Mouse (Mus musculus) spleen, postnatal 4 days (tissue): ENCODE measurements around the gene Kcnq1.

Source experiments
- DNase-seq, 2 experiments: peaks; one replicate each; pipeline ENCODE4 v3.0.0; 2022; ENCODE audit warnings: low spot score in 2 of 2

The Kcnq1 gene

DNA sequence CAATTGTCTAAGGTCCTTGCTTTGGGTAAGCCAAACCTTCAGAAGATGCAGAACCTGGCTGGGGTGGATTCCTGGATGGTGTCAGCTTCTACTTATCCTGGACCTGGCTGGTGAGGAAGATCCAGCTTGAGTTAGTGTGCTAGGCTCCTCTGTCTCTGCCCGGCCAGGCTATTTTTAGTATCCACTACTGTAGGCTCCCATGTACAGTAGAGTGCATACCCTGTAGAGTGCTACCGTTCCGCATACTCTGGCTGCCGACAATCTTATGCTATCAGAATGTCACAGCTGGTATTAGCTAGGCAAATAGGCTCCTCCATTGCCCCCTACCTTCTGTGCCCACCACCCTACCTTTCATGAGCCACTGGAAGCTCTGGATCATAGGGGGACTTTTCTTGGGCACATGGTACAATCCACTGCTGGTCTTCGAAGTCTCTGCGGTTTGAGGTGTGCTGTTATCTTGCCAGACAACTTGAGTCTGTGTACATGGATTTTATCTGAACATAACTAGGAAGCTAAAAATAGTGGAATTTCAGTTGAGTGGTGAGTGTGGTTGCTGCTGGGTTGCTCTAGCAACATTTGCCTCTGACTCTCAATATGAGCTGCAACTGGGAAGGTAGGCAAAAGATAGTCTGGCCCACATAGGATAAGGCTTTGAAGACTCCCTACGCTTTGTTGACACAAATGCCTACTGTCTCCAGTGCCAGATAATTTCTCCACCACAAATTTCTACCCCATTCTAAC lies 258.1 kb downstream of the Kcnq1 start:
- DNase-seq = no peak

GRCm38 (mm10) chr7:143364969-143365839 lies 259.0 kb downstream of the Kcnq1 start:
- no peak for DNase-seq

GRCm38 (mm10) chr7:143367366-143368266 lies 261.5 kb downstream of the Kcnq1 start:
- DNase-seq = no peak

- DNase-seq = no peak
Measured at GRCm38 (mm10) chr7:143368267-143368643, 262.1 kb downstream of the Kcnq1 start.

GRCm38 (mm10) chr7:143371336-143371735 lies 265.2 kb downstream of the Kcnq1 start:
- DNase-seq = no peak

- DNase-seq = no peak
Measured at GRCm38 (mm10) chr7:143373265-143373664, 267.1 kb downstream of the Kcnq1 start.

DNA sequence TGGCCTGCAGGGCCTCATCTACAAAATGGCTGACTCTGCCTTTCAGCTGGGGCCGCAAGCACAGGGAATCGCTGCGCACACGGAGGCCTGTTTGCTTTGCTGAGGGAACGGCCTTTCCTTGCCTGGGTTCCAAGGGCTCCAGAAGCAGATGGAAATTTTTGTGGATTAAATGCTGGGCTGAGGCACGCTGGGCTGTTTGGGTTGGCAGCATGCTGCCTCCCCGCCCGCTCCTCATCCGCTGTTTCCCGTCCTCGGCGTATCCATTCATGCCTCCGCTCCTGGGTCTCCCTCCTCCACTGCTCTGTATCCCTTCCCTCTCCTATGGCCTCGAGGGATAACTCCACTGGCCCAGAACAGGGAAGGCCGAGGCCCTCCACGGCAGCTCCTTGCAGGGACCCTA lies 269.8 kb downstream of the Kcnq1 start:
- no peak for DNase-seq

DNA sequence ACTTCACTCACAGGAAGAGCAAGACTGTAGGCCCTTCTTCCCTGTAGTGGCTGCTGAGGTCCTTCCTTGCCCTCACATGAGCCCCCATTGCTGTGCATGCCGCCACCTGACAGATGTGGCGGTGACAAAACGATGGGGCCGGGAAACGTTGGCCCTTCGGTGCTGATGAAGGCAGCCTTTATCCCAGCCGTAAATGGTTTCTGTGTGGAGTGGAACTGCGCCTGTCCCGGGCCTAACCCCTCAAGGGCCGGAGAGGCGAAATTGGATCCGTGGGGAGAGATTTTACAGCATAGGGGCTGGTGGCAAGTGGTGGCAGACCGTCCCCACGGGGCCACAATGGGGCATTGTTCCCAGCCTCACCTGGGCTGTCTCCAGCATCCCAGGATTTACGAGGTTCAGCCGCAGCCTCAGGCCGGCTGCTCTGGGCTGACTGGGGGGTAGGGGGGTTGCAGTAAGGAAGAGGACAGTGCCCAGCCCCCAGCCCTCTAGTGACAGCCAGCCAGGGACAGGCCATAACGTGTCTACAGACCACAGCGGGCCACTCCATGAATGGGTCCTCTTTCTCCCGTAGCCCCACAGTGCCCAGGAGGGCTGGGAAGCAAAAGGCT lies 274.4 kb downstream of the Kcnq1 start:
- DNase-seq = no peak

DNA sequence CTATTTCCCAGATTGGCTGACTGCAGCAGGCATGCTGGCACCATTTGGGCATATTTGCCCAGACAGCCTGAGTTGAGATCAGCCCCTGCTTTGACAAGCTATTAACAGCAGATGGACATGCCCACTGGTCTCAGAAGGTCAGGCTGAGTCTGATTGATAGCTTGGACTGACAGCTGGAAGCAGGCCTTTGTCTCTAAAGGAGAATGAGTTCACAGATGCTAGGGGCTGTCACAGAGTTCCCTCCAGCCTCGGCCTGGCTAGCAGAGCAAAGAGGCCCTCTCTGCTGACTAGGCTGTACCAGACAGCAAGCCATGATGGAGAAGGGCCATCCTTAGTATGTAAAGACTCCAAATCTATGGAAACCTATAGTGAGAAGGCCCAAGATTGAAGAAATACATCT lies 280.5 kb downstream of the Kcnq1 start:
- DNase-seq = no peak

GRCm38 (mm10) chr7:143388783-143389695 lies 282.9 kb downstream of the Kcnq1 start:
- no peak for DNase-seq

- DNase-seq = no peak
Measured at GRCm38 (mm10) chr7:143389860-143390259, 283.7 kb downstream of the Kcnq1 start.

DNA sequence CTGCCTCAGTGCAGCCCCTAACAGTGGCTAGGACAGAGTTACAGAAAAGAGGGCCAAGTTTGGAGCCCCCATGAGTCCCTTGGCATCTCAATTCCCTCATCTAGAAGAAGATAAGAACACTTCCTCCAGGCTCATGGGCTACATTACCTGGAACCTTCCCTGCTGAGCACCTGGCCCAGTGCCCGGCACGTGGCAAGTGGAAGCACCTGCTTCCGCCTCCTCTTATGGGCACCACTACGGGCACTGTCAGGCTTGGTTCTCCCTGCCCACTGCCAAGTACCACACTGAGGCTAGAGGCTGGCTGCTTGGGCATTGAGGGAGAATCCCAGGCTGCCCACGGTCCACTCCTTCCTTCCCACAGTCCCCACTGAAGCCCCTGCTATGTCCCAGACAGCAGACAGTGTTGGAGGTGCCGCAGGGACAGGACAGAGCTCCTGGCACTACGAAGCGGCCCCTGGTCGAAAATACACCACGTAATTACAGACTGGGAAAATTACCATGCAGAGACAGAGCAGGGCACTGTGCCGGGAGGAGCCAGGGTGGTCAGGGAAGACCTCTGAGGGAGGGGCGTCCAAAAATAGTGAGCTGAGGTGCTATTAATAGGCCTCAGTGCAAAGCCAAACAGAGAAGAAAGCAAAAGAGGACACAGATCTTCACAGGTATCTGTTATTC lies 284.3 kb downstream of the Kcnq1 start:
- DNase-seq = no peak

DNA sequence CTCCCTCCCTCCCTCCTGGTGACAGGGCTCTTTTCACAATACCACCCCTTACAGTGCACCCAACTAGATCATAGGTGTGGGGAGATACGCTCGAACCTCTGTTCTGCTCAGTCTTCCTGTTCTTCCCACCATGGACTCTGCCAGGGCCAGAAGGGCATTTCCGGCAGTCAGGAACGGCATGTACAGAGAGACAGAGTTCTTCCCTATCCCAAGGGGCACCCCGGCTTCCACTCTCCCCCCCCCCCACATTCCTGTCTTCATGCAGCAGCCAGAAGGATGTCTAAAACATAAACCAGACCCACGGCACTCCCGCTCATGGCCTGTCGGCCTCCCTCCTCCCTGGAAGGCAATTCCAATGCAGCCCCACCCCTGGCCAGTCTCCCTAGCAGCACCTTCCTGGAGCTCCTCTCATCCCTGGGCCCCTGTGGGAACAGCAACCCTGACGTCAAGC lies 289.0 kb downstream of the Kcnq1 start:
- DNase-seq = no peak

DNA sequence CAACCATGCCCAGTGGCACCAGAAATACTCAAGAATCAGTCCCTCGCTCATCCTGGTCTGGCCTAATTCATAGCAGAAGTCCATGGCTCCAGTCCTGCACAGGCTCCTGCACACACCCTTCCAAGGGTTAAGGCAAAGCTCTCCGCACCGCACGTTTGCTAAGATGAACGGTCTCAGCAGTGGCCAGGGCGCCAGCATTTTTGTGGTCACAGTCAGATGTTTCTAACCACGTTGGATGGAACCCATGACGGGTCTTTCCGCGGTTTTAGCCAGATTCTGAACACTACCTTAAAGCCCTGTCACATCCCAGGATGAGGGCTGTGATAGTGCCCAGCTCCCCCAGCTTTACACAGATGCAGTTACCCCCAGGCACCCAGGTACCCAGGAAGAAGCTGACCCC lies 293.6 kb downstream of the Kcnq1 start:
- no peak for DNase-seq

GRCm38 (mm10) chr7:143400599-143400998 lies 294.4 kb downstream of the Kcnq1 start:
- DNase-seq = no peak

- DNase-seq = no peak
Measured at GRCm38 (mm10) chr7:143401429-143402016, 295.4 kb downstream of the Kcnq1 start.

DNA sequence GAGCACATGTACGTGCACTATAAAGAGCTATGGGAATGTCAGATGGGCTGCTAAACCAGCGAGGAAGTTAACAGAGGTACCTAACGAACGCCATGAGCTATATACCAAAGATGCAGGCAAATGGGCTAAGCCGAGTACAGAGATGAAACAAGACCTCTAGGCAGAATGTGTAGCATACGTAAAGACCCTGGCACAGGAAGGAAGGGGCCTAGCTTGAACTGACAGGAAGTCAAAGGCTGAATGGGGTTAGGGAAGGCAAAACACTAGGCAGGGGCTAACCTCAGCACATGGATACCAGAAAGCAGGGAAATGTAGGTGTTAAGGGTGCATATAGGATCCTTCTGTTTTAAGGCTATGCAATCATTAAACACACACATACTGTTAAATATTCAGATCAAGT lies 298.1 kb downstream of the Kcnq1 start:
- DNase-seq = no peak

DNA sequence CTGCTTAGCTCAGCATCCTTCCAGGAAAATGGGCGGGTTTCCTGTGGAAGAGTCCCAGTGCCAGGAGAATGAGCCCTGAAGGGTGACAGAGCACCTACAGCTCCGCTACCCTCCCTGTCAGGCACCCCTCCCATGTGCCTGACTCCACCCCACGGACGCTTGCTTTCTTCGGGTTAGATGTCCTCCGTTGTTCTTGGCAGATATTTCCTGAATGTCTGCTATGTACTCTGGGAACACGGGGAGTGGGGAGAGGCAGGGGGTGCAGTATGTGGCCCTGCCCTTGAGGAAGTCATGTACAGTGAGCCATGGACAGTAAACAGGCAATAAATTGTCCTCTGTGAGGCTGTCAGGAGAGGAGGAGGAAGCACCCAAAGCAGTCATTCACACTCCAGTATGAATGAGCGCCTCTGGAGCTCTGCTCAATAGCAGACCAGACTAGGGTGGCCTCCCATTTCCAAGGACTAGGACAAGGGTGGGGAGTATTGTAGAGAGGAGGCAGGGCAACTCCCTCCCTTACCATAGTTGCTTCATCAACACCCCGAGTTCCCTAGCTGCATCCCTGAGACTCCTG lies 301.9 kb downstream of the Kcnq1 start:
- DNase-seq = no peak

DNA sequence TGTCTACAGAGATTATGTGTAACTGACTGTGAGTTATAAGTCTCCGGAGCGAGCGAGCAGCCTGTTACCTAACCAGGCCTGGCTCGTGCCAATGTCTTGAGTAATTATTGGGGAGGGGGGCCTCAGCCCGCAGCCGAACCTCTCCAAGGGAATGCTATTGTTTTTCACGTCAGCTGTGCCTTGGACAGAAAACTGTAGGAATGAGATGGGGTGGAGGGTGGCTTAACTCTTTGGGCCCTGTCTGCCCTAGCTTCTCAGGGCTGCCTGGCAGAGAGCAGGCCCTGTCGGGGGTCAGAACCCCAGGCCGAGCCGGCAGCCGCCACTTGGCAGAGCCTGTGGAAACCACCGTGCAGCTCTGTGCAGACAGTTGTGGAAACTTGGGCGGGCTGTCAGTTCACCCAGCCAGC lies 302.5 kb downstream of the Kcnq1 start:
- no peak for DNase-seq
